Mouse (Mus musculus): ENCODE data around the gene Gm10985. TPM values are rescaled to one million over a fixed set of nuclear protein-coding genes. Genes with fewer than 3 reads are reported as not detected.

Gene Gm10985
- total and polyA plus RNA-seq, 2 experiments from 2014 or later = not detected

- TF ChIP-seq CTCF (IDR thresholded peaks at IDR 0.05; ENCODE audit: low read depth) (no peak), EP300 (IDR thresholded peaks at IDR 0.05; ENCODE audit: low read depth) (no peak)
- no peaks in the 10 kb centered on the region for H3K36me3 ChIP-seq (replicated peaks; ENCODE audit: control insufficient read depth, insufficient read depth, low read length)
- no peaks in the 10 kb centered on the region for H3K27me3 ChIP-seq (ENCODE audit: control insufficient read depth, insufficient read depth, low read length)
- WGBS = 63% methylated on average over 7 of the region's 7 CpGs
- no peak for DNase-seq (ENCODE audit: low spot score)
- no peak overlapping the region for H3K27ac ChIP-seq (ENCODE audit: low read depth)
- H3K9me3 ChIP-seq (replicated peaks; ENCODE audit: control insufficient read depth, low read length) = no peaks in the 10 kb centered on the region
- H3K4me1 ChIP-seq (ENCODE audit: control insufficient read depth, insufficient read depth) = no peaks in the 10 kb centered on the region
- no peak overlapping the region for H3K4me2 ChIP-seq (ENCODE audit: low read depth, low read length)
- no peak overlapping the region for H3K9ac ChIP-seq (replicated peaks; ENCODE audit: low read depth, low read length)
- no peak overlapping the region for H3K4me3 ChIP-seq (ENCODE audit: low read depth, low read length)
- no peak for ATAC-seq (ENCODE audit: insufficient read depth, low read depth)
Observed at GRCm38 (mm10) chr3:53846206-53846928, 1.5 kb downstream of the Gm10985 start.

- WGBS = 73% methylated on average over 4 of the region's 4 CpGs
- Histone ChIP-seq H3K4me3 (ENCODE audit: low read depth, low read length) (no peak overlapping the region), H3K27me3 (ENCODE audit: control insufficient read depth, insufficient read depth, low read length) (no peaks in the 10 kb centered on the region), H3K4me1 (ENCODE audit: control insufficient read depth, insufficient read depth) (no peaks in the 10 kb centered on the region), H3K36me3 (replicated peaks; ENCODE audit: control insufficient read depth, insufficient read depth, low read length) (no peaks in the 10 kb centered on the region), H3K4me2 (ENCODE audit: low read depth, low read length) (no peak overlapping the region), H3K27ac (ENCODE audit: low read depth) (no peak overlapping the region), H3K9ac (replicated peaks; ENCODE audit: low read depth, low read length) (no peak overlapping the region), H3K9me3 (replicated peaks; ENCODE audit: control insufficient read depth, low read length) (no peaks in the 10 kb centered on the region)
- TF ChIP-seq CTCF (IDR thresholded peaks at IDR 0.05; ENCODE audit: low read depth) (no peak), EP300 (IDR thresholded peaks at IDR 0.05; ENCODE audit: low read depth) (no peak)
- ATAC-seq (ENCODE audit: insufficient read depth, low read depth) (no peak), DNase-seq (ENCODE audit: low spot score) (no peak)
Observed at GRCm38 (mm10) chr3:53847726-53848125, 2.8 kb downstream of the Gm10985 start.

GRCm38 (mm10) chr3:53848262-53848661 lies 3.4 kb downstream of the Gm10985 start:
- Histone ChIP-seq H3K4me2 (ENCODE audit: low read depth, low read length) (no peak overlapping the region), H3K4me3 (ENCODE audit: low read depth, low read length) (no peak overlapping the region), H3K27me3 (ENCODE audit: control insufficient read depth, insufficient read depth, low read length) (no peaks in the 10 kb centered on the region), H3K27ac (ENCODE audit: low read depth) (no peak overlapping the region), H3K36me3 (replicated peaks; ENCODE audit: control insufficient read depth, insufficient read depth, low read length) (no peaks in the 10 kb centered on the region), H3K9ac (replicated peaks; ENCODE audit: low read depth, low read length) (no peak overlapping the region), H3K4me1 (ENCODE audit: control insufficient read depth, insufficient read depth) (no peaks in the 10 kb centered on the region), H3K9me3 (replicated peaks; ENCODE audit: control insufficient read depth, low read length) (no peaks in the 10 kb centered on the region)
- ATAC-seq (ENCODE audit: insufficient read depth, low read depth) = no peak
- TF ChIP-seq CTCF (IDR thresholded peaks at IDR 0.05; ENCODE audit: low read depth) (no peak), EP300 (IDR thresholded peaks at IDR 0.05; ENCODE audit: low read depth) (no peak)
- no peak for DNase-seq (ENCODE audit: low spot score)
- WGBS = 71% methylated on average over 11 of the region's 11 CpGs

GRCm38 (mm10) chr3:53854261-53854660 lies 9.4 kb downstream of the Gm10985 start:
- ATAC-seq (ENCODE audit: insufficient read depth, low read depth) (no peak), DNase-seq (ENCODE audit: low spot score) (no peak)
- no peak overlapping the region for H3K4me3 ChIP-seq (ENCODE audit: low read depth, low read length)
- no peaks in the 10 kb centered on the region for H3K9me3 ChIP-seq (replicated peaks; ENCODE audit: control insufficient read depth, low read length)
- H3K27ac ChIP-seq (ENCODE audit: low read depth) = no peak overlapping the region
- H3K4me1 ChIP-seq (ENCODE audit: control insufficient read depth, insufficient read depth) = no peaks in the 10 kb centered on the region
- no peaks in the 10 kb centered on the region for H3K27me3 ChIP-seq (ENCODE audit: control insufficient read depth, insufficient read depth, low read length)
- 85% methylated on average over 4 of the region's 4 CpGs for WGBS
- no peak overlapping the region for H3K9ac ChIP-seq (replicated peaks; ENCODE audit: low read depth, low read length)
- H3K4me2 ChIP-seq (ENCODE audit: low read depth, low read length) = no peak overlapping the region
- peaks cover 31% of the 10 kb centered on the region for H3K36me3 ChIP-seq (replicated peaks; ENCODE audit: control insufficient read depth, insufficient read depth, low read length)
- TF ChIP-seq EP300 (IDR thresholded peaks at IDR 0.05; ENCODE audit: low read depth) (no peak), CTCF (IDR thresholded peaks at IDR 0.05; ENCODE audit: low read depth) (no peak)

GRCm38 (mm10) chr3:53854831-53855230 lies 9.9 kb downstream of the Gm10985 start:
- no peak for TF ChIP-seq CTCF (IDR thresholded peaks at IDR 0.05; ENCODE audit: low read depth)
- no peak for TF ChIP-seq EP300 (IDR thresholded peaks at IDR 0.05; ENCODE audit: low read depth)
- no peak for DNase-seq (ENCODE audit: low spot score)
- no peak overlapping the region for H3K4me3 ChIP-seq (ENCODE audit: low read depth, low read length)
- peaks cover 36% of the 10 kb centered on the region for H3K36me3 ChIP-seq (replicated peaks; ENCODE audit: control insufficient read depth, insufficient read depth, low read length)
- ATAC-seq (ENCODE audit: insufficient read depth, low read depth) = no peak
- WGBS = 89% methylated on average over 3 of the region's 3 CpGs
- no peak overlapping the region for H3K9ac ChIP-seq (replicated peaks; ENCODE audit: low read depth, low read length)
- no peak overlapping the region for H3K4me2 ChIP-seq (ENCODE audit: low read depth, low read length)
- no peaks in the 10 kb centered on the region for H3K27me3 ChIP-seq (ENCODE audit: control insufficient read depth, insufficient read depth, low read length)
- no peak overlapping the region for H3K27ac ChIP-seq (ENCODE audit: low read depth)
- H3K9me3 ChIP-seq (replicated peaks; ENCODE audit: control insufficient read depth, low read length) = no peaks in the 10 kb centered on the region
- no peaks in the 10 kb centered on the region for H3K4me1 ChIP-seq (ENCODE audit: control insufficient read depth, insufficient read depth)
